8 mouse cellular contexts compared by ENCODE assay signal in the genomic region with DNA sequence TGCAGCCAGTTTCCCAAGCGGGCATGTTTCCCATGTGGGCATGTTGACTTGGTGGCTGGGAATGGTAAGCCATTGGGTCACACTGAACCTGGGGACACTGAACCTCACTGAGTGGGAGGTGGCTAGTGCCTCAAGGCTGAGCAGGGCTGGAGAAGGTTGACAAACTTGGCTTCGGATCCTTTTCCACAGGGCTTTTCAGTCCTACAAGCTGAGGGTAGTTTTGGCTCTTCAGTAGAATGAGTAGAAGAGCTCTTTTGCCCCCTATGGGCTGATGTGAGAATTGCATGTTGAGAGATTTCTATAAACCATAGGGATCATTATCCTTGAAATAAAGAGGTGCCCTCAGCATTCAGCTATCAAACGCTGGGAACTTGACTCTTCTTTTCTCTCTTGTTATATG. TPM values are rescaled to one million over a fixed set of nuclear protein-coding genes. Genes with fewer than 3 reads are reported as not detected.
DNase-seq lines count a peak whose midpoint lies in the region; ATAC-seq lines count a peak whose summit lies in the region.

No protein-coding gene starts in this region.

- H3K27me3 ChIP-seq in forebrain, embryonic 13.5 days, result no peaks in the 10 kb centered on the region
- no peaks in the 10 kb centered on the region for H3K27me3 ChIP-seq in intestine, embryonic 16.5 days (replicated peaks; ENCODE audit: control insufficient read depth, insufficient read depth, low read length)
- no peaks in the 10 kb centered on the region for H3K27me3 ChIP-seq in midbrain, embryonic 13.5 days

- no peak overlapping the region for H3K4me2 ChIP-seq in forebrain, embryonic 13.5 days
- H3K4me2 ChIP-seq in intestine, embryonic 16.5 days (ENCODE audit: low read depth, low read length), result no peak overlapping the region
- H3K4me2 ChIP-seq in midbrain, embryonic 13.5 days (replicated peaks), result no peak overlapping the region

- no peaks in the 10 kb centered on the region for H3K9me3 ChIP-seq in forebrain, embryonic 13.5 days (replicated peaks)
- H3K9me3 ChIP-seq in intestine, embryonic 16.5 days (ENCODE audit: control insufficient read depth, low read length), result no peaks in the 10 kb centered on the region
- no peaks in the 10 kb centered on the region for H3K9me3 ChIP-seq in midbrain, embryonic 13.5 days

- H3K4me3 ChIP-seq in forebrain, embryonic 13.5 days, result no peak overlapping the region
- no peak overlapping the region for H3K4me3 ChIP-seq in intestine, embryonic 16.5 days (ENCODE audit: low read length)
- H3K4me3 ChIP-seq in midbrain, embryonic 13.5 days (replicated peaks), result no peak overlapping the region

- ATAC-seq in forebrain, embryonic 13.5 days, result peak; percentile 71
- 0 out of 2 replicates have a peak, but pooled peaks have one; percentile 33 for ATAC-seq in intestine, embryonic 16.5 days
- peak; percentile 53; the same call in 1 of the 2 replicates for ATAC-seq in midbrain, embryonic 13.5 days

- no peak overlapping the region for H3K9ac ChIP-seq in forebrain, embryonic 13.5 days
- no peak overlapping the region for H3K9ac ChIP-seq in intestine, embryonic 16.5 days (ENCODE audit: low read depth, low read length)
- H3K9ac ChIP-seq in midbrain, embryonic 13.5 days (replicated peaks), result no peak overlapping the region

- WGBS in forebrain, embryonic 13.5 days, result 33% methylated on average over 3 of the region's 3 CpGs
- 40% methylated on average over 3 of the region's 3 CpGs for WGBS in intestine, embryonic 16.5 days
- 34% methylated on average over 3 of the region's 3 CpGs for WGBS in midbrain, embryonic 13.5 days

- no peaks in the 10 kb centered on the region for H3K4me1 ChIP-seq in forebrain, embryonic 13.5 days
- no peaks in the 10 kb centered on the region for H3K4me1 ChIP-seq in intestine, embryonic 16.5 days (ENCODE audit: control insufficient read depth, insufficient read depth, low read length)
- H3K4me1 ChIP-seq in midbrain, embryonic 13.5 days (replicated peaks), result 0 out of 2 replicates have a peak, but pooled peaks cover 4% of the 10 kb centered on the region

- DNase-seq in 3134 (ENCODE audit: extremely low read depth, insufficient read length, low spot score) (peak; percentile 23), ES-CJ7 (ENCODE audit: low read depth, low spot score) (peak; percentile 69)
- DNase-seq in cerebellum, adult 11 months, result peak; percentile 32
- peak; percentile 75 to 76 for DNase-seq in left cerebral cortex, postnatal 14 days (ENCODE audit: low spot score in 2 of 2)
- DNase-seq in thymus, postnatal 0 days (ENCODE audit: low spot score), result peak; percentile 52

- intact Hi-C loops in left cerebral cortex, postnatal 14 days (cut with DNase I), result loop anchor here (2.0 kb wide), 1 partner anchor 57 kb away; a partner anchor contains a TSS

- no peaks in the 10 kb centered on the region for H3K36me3 ChIP-seq in forebrain, embryonic 13.5 days (ENCODE audit: poor library complexity, severe bottlenecking)
- H3K36me3 ChIP-seq in intestine, embryonic 16.5 days (ENCODE audit: control insufficient read depth, insufficient read depth, low read length), result no peaks in the 10 kb centered on the region
- no peaks in the 10 kb centered on the region for H3K36me3 ChIP-seq in midbrain, embryonic 13.5 days

- no peak overlapping the region for H3K27ac ChIP-seq in forebrain, embryonic 13.5 days
- no peak overlapping the region for H3K27ac ChIP-seq in intestine, embryonic 16.5 days (ENCODE audit: low read length)
- no peak overlapping the region for H3K27ac ChIP-seq in midbrain, embryonic 13.5 days

RNA-seq across cellular contexts. Expression of a gene that starts 22.8 kb away (rescaled TPM):
- polyA plus RNA-seq in forebrain, embryonic 13.5 days (2015; fragmentation: Nextera tagmentation; extraction: Ambion mirVana), result 0.04 and 0.15 TPM in 2 replicates
- 7.9 and 10.0 TPM in 2 replicates for polyA plus RNA-seq in intestine, embryonic 16.5 days (2015; fragmentation: Nextera tagmentation; extraction: Ambion mirVana)
- under 1 TPM; 0.32 to 0.33 TPM for total RNA-seq in left cerebral cortex, postnatal 14 days (2021)
- polyA plus RNA-seq in midbrain, embryonic 13.5 days (2015; fragmentation: Nextera tagmentation; extraction: Ambion mirVana), result 0.05 TPM in 1 of 2 replicates, not detected in the other
- polyA plus RNA-seq in thymus, postnatal 0 days (2015; fragmentation: Nextera tagmentation; extraction: Ambion mirVana), result 0.53 and 0.81 TPM in 2 replicates

RNA-seq across cellular contexts. Expression of a gene that starts 42.2 kb away (rescaled TPM):
- 0.04 TPM in 1 of 2 replicates, not detected in the other for polyA plus RNA-seq in forebrain, embryonic 13.5 days (2015; fragmentation: Nextera tagmentation; extraction: Ambion mirVana)
- 52.0 and 53.2 TPM in 2 replicates for polyA plus RNA-seq in intestine, embryonic 16.5 days (2015; fragmentation: Nextera tagmentation; extraction: Ambion mirVana)
- total RNA-seq in left cerebral cortex, postnatal 14 days (2021), result under 1 TPM; 0.11 to 0.66 TPM
- polyA plus RNA-seq in midbrain, embryonic 13.5 days (2015; fragmentation: Nextera tagmentation; extraction: Ambion mirVana), result not detected in 2 replicates
- polyA plus RNA-seq in thymus, postnatal 0 days (2015; fragmentation: Nextera tagmentation; extraction: Ambion mirVana), result 17.0 and 23.4 TPM in 2 replicates

RNA-seq across cellular contexts. Expression of a gene that starts 57.0 kb away (rescaled TPM):
- polyA plus RNA-seq in forebrain, embryonic 13.5 days (2015; fragmentation: Nextera tagmentation; extraction: Ambion mirVana), result 9.8 and 10.1 TPM in 2 replicates
- polyA plus RNA-seq in intestine, embryonic 16.5 days (2015; fragmentation: Nextera tagmentation; extraction: Ambion mirVana), result 8.6 and 10.1 TPM in 2 replicates
- 10 to 100 TPM; 26.4 to 29.1 TPM for total RNA-seq in left cerebral cortex, postnatal 14 days (2021)
- polyA plus RNA-seq in midbrain, embryonic 13.5 days (2015; fragmentation: Nextera tagmentation; extraction: Ambion mirVana), result 8.9 and 9.0 TPM in 2 replicates
- polyA plus RNA-seq in thymus, postnatal 0 days (2015; fragmentation: Nextera tagmentation; extraction: Ambion mirVana), result 17.1 and 17.9 TPM in 2 replicates

Comparison
In these comparisons a context has a peak if more than half of its experiments do, and no peak if none do; other contexts are left out.
1. DNase-seq: peak in every context shown above with its lines; median percentile 76 in left cerebral cortex, postnatal 14 days; 69 in ES-CJ7; 52 in thymus, postnatal 0 days; 32 in cerebellum, adult 11 months; 23 in 3134.
2. RNA of a gene that starts 42.2 kb away (polyA plus RNA-seq): 52.0 to 53.2 TPM in intestine, embryonic 16.5 days and 17.0 to 23.4 TPM in thymus, postnatal 0 days; 0.04 TPM in forebrain, embryonic 13.5 days and not detected in midbrain, embryonic 13.5 days; every median in the first group is over 10 times any median in the second.
3. Peak in every context shown above with its lines, with median percentiles within 50 percentile points of each other: ATAC-seq.